Mouse (Mus musculus) forebrain, embryonic 16.5 days (tissue): Measurements from ENCODE around the gene Cpsf4. TPM values are rescaled to one million over a fixed set of nuclear protein-coding genes. Genes with fewer than 3 reads are reported as not detected.

ENCODE experiments used
- ATAC-seq: fragments of 200-750 bp; cut with Nextera tagmentation; 2 replicates; pipeline ENCODE4 v1.8.0; 2017; ENCODE audit warnings: mild to moderate bottlenecking, moderate library complexity
- H3K27ac ChIP-seq: fragments of 300-500 bp; sonication (generic); 2 replicates; pipeline ENCODE4 v1.5.1; 2014; ENCODE audit warnings: low read length, control low read depth
- H3K27me3 ChIP-seq: fragments of 300-500 bp; sonication (generic); replicated peaks from 2 replicates; pipeline ENCODE4 v1.6.1; 2014; ENCODE audit warnings: low read length; ENCODE audit not compliant: control insufficient read depth, insufficient read depth
- H3K36me3 ChIP-seq: fragments of 300-500 bp; sonication (generic); 2 replicates; pipeline ENCODE4 v1.6.1; 2014; ENCODE audit not compliant: control insufficient read depth, insufficient read depth
- H3K4me1 ChIP-seq: fragments of 300-500 bp; sonication (generic); replicated peaks from 2 replicates; pipeline ENCODE4 v1.6.1; 2014; ENCODE audit warnings: low read length; ENCODE audit not compliant: control insufficient read depth, insufficient read depth
- H3K4me2 ChIP-seq: fragments of 300-500 bp; sonication (generic); 2 replicates; pipeline ENCODE4 v1.6.1; 2014; ENCODE audit warnings: mild to moderate bottlenecking, low read length, control low read depth
- H3K4me3 ChIP-seq: fragments of 300-500 bp; sonication (generic); replicated peaks from 2 replicates; pipeline ENCODE4 v1.5.1; 2014; ENCODE audit warnings: mild to moderate bottlenecking, low read length, control low read depth
- H3K9ac ChIP-seq: fragments of 300-500 bp; sonication (generic); replicated peaks from 2 replicates; pipeline ENCODE4 v1.6.1; 2014; ENCODE audit warnings: low read depth, low read length, control low read depth
- H3K9me3 ChIP-seq: fragments of 300-500 bp; sonication (generic); 2 replicates; pipeline ENCODE4 v1.6.1; 2016; ENCODE audit warnings: low read length; ENCODE audit not compliant: control insufficient read depth
- WGBS: fragments of 180-500 bp; shearing (Covaris S2); extraction: QIAGEN DNeasy Blood & Tissue Kit; methylation state at CpG from one replicate; pipeline ENCODE4 v1.1.7; 2014; 5-methylcytosine and 5-hydroxymethylcytosine counted together
- polyA plus RNA-seq: library from polyadenylated mRNA; unstranded; fragments of >200 nt; fragmentation: Nextera tagmentation; extraction: Ambion mirVana; gene quantifications from 2 replicates; pipeline ENCODE4 v1.2.1, GENCODE M21; 2015

The Cpsf4 gene
- polyA plus RNA-seq, 1 experiment from 2014 or later, result 59.0 TPM

- no peak for ATAC-seq
- no peak overlapping the region for H3K4me3 ChIP-seq
- H3K4me1 ChIP-seq, result 0 out of 2 replicates have a peak, but pooled peaks cover 3% of the 10 kb centered on the region
- no peak overlapping the region for H3K27ac ChIP-seq
- H3K4me2 ChIP-seq, result no peak overlapping the region
- H3K36me3 ChIP-seq, result peaks cover 7% of the 10 kb centered on the region
- 94% methylated on average over 4 of the region's 4 CpGs for WGBS
- no peaks in the 10 kb centered on the region for H3K9me3 ChIP-seq
- no peak overlapping the region for H3K9ac ChIP-seq
- H3K27me3 ChIP-seq, result no peaks in the 10 kb centered on the region
Observed at GRCm38 (mm10) chr5:145211340-145211739, 44.3 kb downstream of the Cpsf4 start.

DNA sequence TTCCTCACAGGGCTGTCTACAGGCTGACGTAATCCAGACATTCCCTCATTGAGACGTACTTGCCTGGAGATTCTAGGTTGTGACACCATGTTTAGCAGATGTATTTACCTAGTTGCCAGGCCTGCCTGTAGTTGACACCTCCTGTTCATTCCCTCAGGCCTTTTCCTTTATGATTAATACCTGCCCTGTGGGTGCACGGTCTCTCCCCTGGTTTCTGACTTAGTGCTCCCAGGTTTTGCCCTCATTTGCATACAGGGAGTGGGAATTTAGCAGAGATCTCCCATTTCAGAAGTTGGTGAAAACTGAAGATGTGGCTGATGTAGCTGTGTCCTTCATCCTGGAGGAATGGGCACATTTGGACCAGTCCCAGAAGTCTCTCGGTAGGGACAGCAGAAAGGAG, 45.2 kb downstream of the Cpsf4 start:
- Histone ChIP-seq H3K27ac (no peak overlapping the region), H3K4me3 (no peak overlapping the region), H3K9ac (no peak overlapping the region), H3K27me3 (no peaks in the 10 kb centered on the region), H3K9me3 (no peaks in the 10 kb centered on the region), H3K36me3 (peaks cover 7% of the 10 kb centered on the region), H3K4me1 (no peaks in the 10 kb centered on the region), H3K4me2 (no peak overlapping the region)
- 90% methylated on average over 4 of the region's 4 CpGs for WGBS
- ATAC-seq, result no peak

DNA sequence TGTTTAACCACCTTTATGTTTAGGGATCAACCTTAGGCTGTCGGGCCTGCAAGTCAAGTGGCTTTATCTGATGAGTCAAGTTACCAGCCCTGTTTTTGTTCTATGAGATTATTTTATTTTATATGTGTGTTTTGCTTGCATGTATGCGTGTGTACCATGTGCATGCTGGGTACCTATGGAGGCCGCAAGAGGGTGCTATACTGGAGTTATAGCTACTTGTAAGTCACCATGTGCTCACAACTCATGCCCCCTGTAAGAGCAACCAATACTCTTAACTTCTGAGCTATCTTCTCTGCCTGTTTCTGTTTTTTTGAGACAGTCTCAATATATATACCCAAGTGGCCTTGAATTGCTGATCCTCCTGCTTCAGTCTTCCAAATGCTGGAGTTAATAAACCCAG, 46.5 kb downstream of the Cpsf4 start:
- Histone ChIP-seq H3K4me2 (no peak overlapping the region), H3K36me3 (peaks cover 11% of the 10 kb centered on the region), H3K4me3 (no peak overlapping the region), H3K27me3 (no peaks in the 10 kb centered on the region), H3K4me1 (no peaks in the 10 kb centered on the region), H3K9me3 (no peaks in the 10 kb centered on the region), H3K9ac (no peak overlapping the region), H3K27ac (no peak overlapping the region)
- ATAC-seq, result no peak
- WGBS, result 89% methylated on average over 3 of the region's 3 CpGs

DNA sequence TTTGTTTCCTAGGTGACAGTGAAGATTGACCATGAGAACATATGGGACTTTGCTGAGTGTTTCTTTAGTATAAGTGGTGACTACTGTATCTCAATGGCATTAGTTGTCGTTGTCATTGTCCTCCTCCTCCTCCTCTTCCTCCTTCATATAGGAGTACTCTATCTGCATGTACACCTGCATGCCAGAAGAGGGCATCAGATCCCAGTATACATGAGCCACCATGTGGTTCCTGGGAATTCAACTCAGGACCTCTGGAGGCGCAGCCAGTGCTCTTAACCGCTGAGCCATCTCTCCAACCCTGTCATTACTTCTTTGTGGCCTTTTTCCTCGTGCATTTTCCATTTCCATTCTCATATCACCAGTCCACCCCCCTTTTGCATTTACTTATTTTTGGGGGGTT, 47.7 kb downstream of the Cpsf4 start:
- no peaks in the 10 kb centered on the region for H3K27me3 ChIP-seq
- no peak overlapping the region for H3K27ac ChIP-seq
- H3K4me2 ChIP-seq, result no peak overlapping the region
- no peaks in the 10 kb centered on the region for H3K4me1 ChIP-seq
- ATAC-seq, result no peak
- H3K9ac ChIP-seq, result no peak overlapping the region
- H3K4me3 ChIP-seq, result no peak overlapping the region
- no peaks in the 10 kb centered on the region for H3K9me3 ChIP-seq
- WGBS, result 62% methylated on average over 4 of the region's 4 CpGs
- peaks cover 14% of the 10 kb centered on the region for H3K36me3 ChIP-seq

GRCm38 (mm10) chr5:145217746-145218145, 50.7 kb downstream of the Cpsf4 start:
- H3K36me3 ChIP-seq, result peaks cover 28% of the 10 kb centered on the region
- 90% methylated on average over 6 of the region's 6 CpGs for WGBS

DNA sequence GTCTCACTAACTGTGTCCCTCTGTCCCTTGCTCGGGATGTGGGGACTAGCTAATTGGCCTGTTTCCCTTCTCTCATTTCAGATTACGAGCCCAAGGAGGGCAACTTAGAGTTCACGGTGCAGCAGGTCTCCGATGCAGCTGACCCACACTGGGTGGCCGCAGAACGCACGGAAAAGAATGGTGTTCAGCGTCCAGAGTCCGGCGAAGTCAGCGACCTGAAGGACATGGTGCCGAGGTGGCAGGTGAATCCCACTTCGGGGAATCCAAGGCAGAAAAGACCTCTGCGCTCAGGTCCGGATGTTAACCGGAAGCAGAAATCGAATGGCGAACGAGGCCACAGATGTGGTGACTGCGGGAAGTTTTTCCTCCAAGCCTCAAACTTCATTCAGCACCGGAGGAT, 51.2 kb downstream of the Cpsf4 start:
- H3K4me2 ChIP-seq, result no peak overlapping the region
- H3K27ac ChIP-seq, result no peak overlapping the region
- H3K4me3 ChIP-seq, result no peak overlapping the region
- no peaks in the 10 kb centered on the region for H3K9me3 ChIP-seq
- H3K27me3 ChIP-seq, result no peaks in the 10 kb centered on the region
- WGBS, result 97% methylated on average over 21 of the region's 21 CpGs
- peaks cover 28% of the 10 kb centered on the region for H3K36me3 ChIP-seq
- H3K9ac ChIP-seq, result no peak overlapping the region
- no peak for ATAC-seq
- no peaks in the 10 kb centered on the region for H3K4me1 ChIP-seq

More at GRCm38 (mm10) chr5:145217746-145218145, 50.7 kb downstream of the Cpsf4 start:
- Histone ChIP-seq H3K9ac (no peak overlapping the region), H3K4me1 (no peaks in the 10 kb centered on the region), H3K4me3 (no peak overlapping the region), H3K27me3 (no peaks in the 10 kb centered on the region), H3K9me3 (no peaks in the 10 kb centered on the region), H3K27ac (no peak overlapping the region), H3K4me2 (no peak overlapping the region)
- ATAC-seq, result no peak

GRCm38 (mm10) chr5:145218671-145219070, 51.7 kb downstream of the Cpsf4 start:
- Histone ChIP-seq H3K4me1 (no peaks in the 10 kb centered on the region), H3K4me2 (no peak overlapping the region), H3K9me3 (no peaks in the 10 kb centered on the region), H3K36me3 (peaks cover 28% of the 10 kb centered on the region), H3K9ac (no peak overlapping the region), H3K27ac (no peak overlapping the region), H3K4me3 (no peak overlapping the region), H3K27me3 (no peaks in the 10 kb centered on the region)
- ATAC-seq, result no peak
- 96% methylated on average over 20 of the region's 20 CpGs for WGBS

- Histone ChIP-seq H3K27ac (no peak overlapping the region), H3K4me3 (no peak overlapping the region), H3K27me3 (no peaks in the 10 kb centered on the region), H3K9me3 (no peaks in the 10 kb centered on the region), H3K4me1 (no peaks in the 10 kb centered on the region), H3K9ac (no peak overlapping the region), H3K4me2 (no peak overlapping the region), H3K36me3 (peaks cover 28% of the 10 kb centered on the region)
- ATAC-seq, result no peak
- 95% methylated on average over 8 of the region's 8 CpGs for WGBS
Observed at GRCm38 (mm10) chr5:145219981-145220380, 53.0 kb downstream of the Cpsf4 start.

- 87% methylated on average over 5 of the region's 5 CpGs for WGBS
Observed at GRCm38 (mm10) chr5:145222840-145223239, 55.8 kb downstream of the Cpsf4 start.

DNA sequence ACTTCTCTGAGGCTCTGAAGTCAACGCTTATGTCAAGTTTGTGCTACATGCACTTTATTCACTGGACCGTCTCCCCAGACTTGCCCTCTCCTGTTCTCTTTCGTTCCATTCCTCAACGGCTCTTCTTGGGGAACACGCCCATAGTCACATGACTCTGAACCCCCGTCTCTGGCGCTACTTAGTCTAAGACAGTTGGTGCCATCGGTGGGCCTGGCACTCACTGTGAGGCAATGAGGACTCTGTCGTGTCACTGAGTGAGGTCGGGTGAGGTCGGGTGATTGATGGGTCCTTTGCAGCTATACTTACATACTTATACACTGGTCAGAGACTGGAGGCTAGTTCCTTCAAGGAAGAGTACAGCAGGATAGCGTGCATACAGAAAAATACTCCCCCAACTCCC, 56.4 kb downstream of the Cpsf4 start:
- H3K4me1 ChIP-seq, result no peaks in the 10 kb centered on the region
- no peak overlapping the region for H3K9ac ChIP-seq
- WGBS, result 86% methylated on average over 12 of the region's 12 CpGs
- no peak overlapping the region for H3K27ac ChIP-seq
- H3K36me3 ChIP-seq, result peaks cover 25% of the 10 kb centered on the region
- ATAC-seq, result no peak
- H3K27me3 ChIP-seq, result peaks cover 2% of the 10 kb centered on the region; the same call in 1 of the 2 replicates
- no peak overlapping the region for H3K4me3 ChIP-seq
- no peaks in the 10 kb centered on the region for H3K9me3 ChIP-seq
- no peak overlapping the region for H3K4me2 ChIP-seq

More at GRCm38 (mm10) chr5:145222840-145223239, 55.8 kb downstream of the Cpsf4 start:
- no peak for ATAC-seq
- Histone ChIP-seq H3K4me2 (no peak overlapping the region), H3K4me1 (no peaks in the 10 kb centered on the region), H3K9me3 (no peaks in the 10 kb centered on the region), H3K4me3 (no peak overlapping the region), H3K9ac (no peak overlapping the region), H3K27me3 (0 out of 2 replicates have a peak, but pooled peaks cover 2% of the 10 kb centered on the region), H3K36me3 (peaks cover 28% of the 10 kb centered on the region), H3K27ac (no peak overlapping the region)
